Mouse (Mus musculus): Measurements from ENCODE around the gene Stub1. TPM values are rescaled to one million over a fixed set of nuclear protein-coding genes. Genes with fewer than 3 reads are reported as not detected.

The Stub1 gene
- total and polyA plus RNA-seq, 2 experiments = 50.4 to 94.4 TPM

DNA sequence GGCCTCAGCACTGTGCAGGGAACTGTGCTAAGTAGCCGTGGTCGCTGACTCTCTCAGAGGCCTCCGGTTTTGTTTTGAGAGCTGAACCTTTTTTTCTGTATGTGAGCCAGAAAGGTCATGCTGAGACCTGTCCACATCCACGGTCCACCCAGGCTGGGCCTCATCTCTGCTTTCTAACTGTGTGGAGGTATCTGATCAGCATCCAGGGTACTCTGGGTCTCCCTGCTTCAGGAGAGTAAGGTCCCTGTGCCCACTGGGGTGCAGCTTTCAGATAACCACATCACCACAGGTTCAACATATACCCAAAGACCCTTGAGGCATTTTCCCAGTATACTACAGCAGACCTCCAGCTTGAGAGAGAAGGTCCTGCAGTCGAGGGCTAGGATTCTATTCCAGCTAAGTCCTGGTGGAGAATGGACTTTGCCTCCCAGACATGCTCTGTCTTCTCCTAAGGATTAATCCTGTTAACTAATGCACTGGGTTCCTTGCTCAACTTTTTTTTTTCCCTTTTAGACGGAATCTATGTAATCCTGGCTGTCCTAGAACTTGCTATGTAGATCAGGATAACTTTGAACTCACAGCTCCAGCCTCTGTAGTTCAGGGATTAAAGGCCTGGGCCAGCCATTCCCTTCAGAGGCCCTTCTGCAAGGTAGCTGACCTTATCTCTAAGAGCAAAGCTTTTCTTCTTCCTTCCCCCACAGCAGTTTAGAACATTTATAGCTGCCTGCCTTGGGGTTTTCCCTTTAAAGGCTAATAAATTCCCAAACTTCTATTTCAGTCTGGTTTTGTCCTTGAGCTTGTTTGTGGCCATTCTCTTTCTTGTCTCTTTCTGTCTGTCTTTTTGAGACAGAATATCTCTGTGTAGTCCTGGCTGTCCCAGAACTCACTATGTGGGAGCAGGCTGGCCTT, 28.8 kb upstream of the Stub1 start:
- TF ChIP-seq CTCF (IDR thresholded peaks at IDR 0.05; ENCODE audit: low read depth, low read length) = no peak
- TF ChIP-seq POLR2A (IDR thresholded peaks at IDR 0.05; ENCODE audit: extremely low read depth, insufficient read depth, low read length) = no peak
- no peak for DNase-seq (ENCODE audit: extremely low read depth, low read depth, low spot score)
- peak overlapping the region; percentile 61 for H3K27ac ChIP-seq (replicated peaks; ENCODE audit: insufficient read depth, low read depth, low read length)
- H3K4me3 ChIP-seq (ENCODE audit: insufficient read depth, low read depth, low read length) = peak overlapping the region; percentile 71
- H3K36me3 ChIP-seq (ENCODE audit: control insufficient read depth, insufficient read depth, low read length) = no peaks in the 10 kb centered on the region
- 8% methylated on average over 6 of the region's 6 CpGs for WGBS
- H3K9ac ChIP-seq (ENCODE audit: low read depth, low read length) = peak overlapping the region; percentile 82
- H3K4me1 ChIP-seq (ENCODE audit: control insufficient read depth, insufficient read depth, low read length) = peaks cover 29% of the 10 kb centered on the region
- H3K27me3 ChIP-seq (ENCODE audit: control insufficient read depth, insufficient read depth, low read length) = no peaks in the 10 kb centered on the region
- H3K79me2 ChIP-seq (ENCODE audit: control insufficient read depth, insufficient read depth, low read length) = peaks cover 17% of the 10 kb centered on the region; the same call in 1 of the 2 replicates

DNA sequence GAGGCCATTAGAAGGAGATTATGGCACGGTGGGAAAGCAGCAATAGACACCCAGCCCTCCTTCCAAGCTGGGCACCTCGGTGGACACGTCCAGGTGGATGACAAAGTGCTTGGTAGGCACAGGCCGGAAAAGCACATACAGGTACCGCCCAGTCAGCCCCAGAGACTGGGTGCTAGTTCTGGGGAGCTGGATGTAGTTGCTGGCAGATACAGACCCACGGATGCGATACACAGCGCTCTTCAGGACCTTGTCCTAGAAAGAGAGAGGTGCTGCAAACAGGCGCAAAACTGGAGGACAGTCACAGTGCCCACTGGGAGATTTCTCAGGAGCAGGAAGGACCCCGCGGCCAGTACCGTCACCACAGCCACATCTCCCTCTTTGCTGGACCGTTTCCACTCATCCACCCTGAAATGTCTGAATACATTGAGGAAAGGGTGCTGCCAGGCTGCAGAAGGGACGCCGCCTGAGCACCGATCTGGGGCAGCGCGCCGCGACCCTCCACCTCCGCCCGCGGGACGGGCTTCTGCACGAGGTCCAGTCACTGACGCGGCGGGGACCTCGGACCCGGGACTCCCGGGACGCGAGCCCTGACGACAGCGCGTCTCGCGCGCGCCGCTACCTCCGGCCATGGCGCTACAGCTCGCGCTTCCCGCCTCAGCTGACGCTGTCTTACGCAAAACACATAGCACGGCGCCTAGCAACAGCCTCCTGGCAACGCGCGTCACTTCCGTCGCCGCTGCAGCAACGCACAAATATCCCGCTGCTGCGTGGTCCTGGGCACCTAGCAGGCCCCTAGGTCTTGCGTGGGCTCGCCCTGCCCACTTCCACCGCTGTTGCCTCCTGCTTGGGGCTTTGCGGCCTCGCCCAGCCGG, 27.9 kb upstream of the Stub1 start, which contains the start of gene Wdr90:
Gene Wdr90, minus strand, starts transcription at position 670 of the 872 bp plus-strand sequence.
- Histone ChIP-seq H3K36me3 (ENCODE audit: control insufficient read depth, insufficient read depth, low read length) (no peaks in the 10 kb centered on the region), H3K27me3 (ENCODE audit: control insufficient read depth, insufficient read depth, low read length) (no peaks in the 10 kb centered on the region), H3K4me1 (ENCODE audit: control insufficient read depth, insufficient read depth, low read length) (peaks cover 22% of the 10 kb centered on the region), H3K27ac (replicated peaks; ENCODE audit: insufficient read depth, low read depth, low read length) (peak within 1 kb of the TSS; percentile 61), H3K79me2 (ENCODE audit: control insufficient read depth, insufficient read depth, low read length) (peaks cover 10% of the 10 kb centered on the region; the same call in 1 of the 2 replicates), H3K9ac (ENCODE audit: low read depth, low read length) (peak within 1 kb of the TSS; percentile 82), H3K4me3 (ENCODE audit: insufficient read depth, low read depth, low read length) (peak within 1 kb of the TSS; percentile 71)
- TF ChIP-seq CTCF (IDR thresholded peaks at IDR 0.05; ENCODE audit: low read depth, low read length) (peak; percentile 42; the same call in 1 of the 2 replicates), POLR2A (IDR thresholded peaks at IDR 0.05; ENCODE audit: extremely low read depth, insufficient read depth, low read length) (peak; percentile 36; the same call in 1 of the 2 replicates)
- DNase-seq (ENCODE audit: extremely low read depth, low read depth, low spot score) = peak; percentile 85
- WGBS = 5% methylated on average over 65 of the region's 65 CpGs

DNA sequence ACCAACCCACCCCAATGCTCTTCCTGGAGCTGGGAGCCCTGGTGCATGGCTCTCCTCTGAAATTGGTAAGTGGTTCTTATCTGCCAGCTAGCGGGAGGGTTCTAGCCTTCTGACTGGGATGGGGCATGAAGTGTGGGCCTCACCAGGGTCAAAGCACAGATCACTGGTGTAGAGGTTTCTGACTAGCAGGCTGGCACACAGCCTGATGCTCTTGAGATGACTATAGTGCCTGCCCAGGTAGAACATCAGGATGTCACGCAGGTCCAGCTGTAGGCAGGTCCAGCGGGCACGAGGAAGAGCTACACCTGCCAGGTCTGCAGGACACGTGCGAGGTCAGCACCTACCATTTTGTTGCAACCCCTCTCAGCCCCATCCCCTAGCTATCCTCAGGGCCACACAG, 27.0 kb upstream of the Stub1 start:
- no peaks in the 10 kb centered on the region for H3K27me3 ChIP-seq (ENCODE audit: control insufficient read depth, insufficient read depth, low read length)

DNA sequence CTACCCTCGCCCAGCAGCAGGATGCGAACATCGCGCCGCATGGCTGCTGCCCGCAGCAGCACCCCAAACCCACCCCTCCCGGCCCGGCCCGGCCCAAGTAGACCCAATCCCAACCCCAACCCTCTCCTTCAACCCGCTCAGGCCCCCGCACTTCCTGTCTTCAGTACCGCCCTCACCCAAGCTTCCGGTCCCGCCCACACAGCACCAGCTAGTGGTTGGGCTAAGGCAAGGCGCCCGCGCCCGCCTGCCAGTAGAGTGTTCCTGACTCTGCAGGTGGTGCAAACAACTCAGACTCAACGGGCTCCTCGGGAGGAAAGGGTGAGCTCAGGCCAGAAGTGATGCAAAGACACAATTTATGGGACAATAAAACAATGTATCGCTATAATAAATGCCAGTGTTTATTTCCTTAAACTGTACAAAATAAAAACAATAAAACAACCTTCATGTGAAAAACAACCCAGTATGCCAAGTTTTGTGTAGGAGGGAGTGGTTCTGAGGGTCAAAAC, 11.2 kb upstream of the Stub1 start, which contains the start of gene Rhot2:
Gene Rhot2, minus strand, starts transcription at position 456 of the 506 bp plus-strand sequence.
- peak within 1 kb of the TSS; percentile 76 for H3K27ac ChIP-seq (replicated peaks; ENCODE audit: insufficient read depth, low read depth, low read length)

More for the DNA sequence above, 27.0 kb upstream of the Stub1 start:
- DNase-seq (ENCODE audit: extremely low read depth, low read depth, low spot score) = no peak
- H3K27ac ChIP-seq (replicated peaks; ENCODE audit: insufficient read depth, low read depth, low read length) = no peak overlapping the region
- H3K4me3 ChIP-seq (ENCODE audit: insufficient read depth, low read depth, low read length) = no peak overlapping the region
- 92% methylated on average over 6 of the region's 6 CpGs for WGBS
- no peak overlapping the region for H3K9ac ChIP-seq (ENCODE audit: low read depth, low read length)
- no peaks in the 10 kb centered on the region for H3K36me3 ChIP-seq (ENCODE audit: control insufficient read depth, insufficient read depth, low read length)
- peaks cover 15% of the 10 kb centered on the region for H3K4me1 ChIP-seq (ENCODE audit: control insufficient read depth, insufficient read depth, low read length)
- peaks cover 4% of the 10 kb centered on the region; the same call in 1 of the 2 replicates for H3K79me2 ChIP-seq (ENCODE audit: control insufficient read depth, insufficient read depth, low read length)
- no peak for TF ChIP-seq POLR2A (IDR thresholded peaks at IDR 0.05; ENCODE audit: extremely low read depth, insufficient read depth, low read length)
- no peak for TF ChIP-seq CTCF (IDR thresholded peaks at IDR 0.05; ENCODE audit: low read depth, low read length)

More for the DNA sequence above, 11.2 kb upstream of the Stub1 start, which contains the start of gene Rhot2:
- peaks cover 15% of the 10 kb centered on the region for H3K4me1 ChIP-seq (ENCODE audit: control insufficient read depth, insufficient read depth, low read length)
- peaks cover 15% of the 10 kb centered on the region; the same call in 1 of the 2 replicates for H3K79me2 ChIP-seq (ENCODE audit: control insufficient read depth, insufficient read depth, low read length)
- TF ChIP-seq POLR2A (IDR thresholded peaks at IDR 0.05; ENCODE audit: extremely low read depth, insufficient read depth, low read length) = peak; percentile 83; the same call in 1 of the 2 replicates
- peak; percentile 61 for TF ChIP-seq CTCF (IDR thresholded peaks at IDR 0.05; ENCODE audit: low read depth, low read length)
- H3K36me3 ChIP-seq (ENCODE audit: control insufficient read depth, insufficient read depth, low read length) = 0 out of 2 replicates have a peak, but pooled peaks cover 2% of the 10 kb centered on the region
- H3K27me3 ChIP-seq (ENCODE audit: control insufficient read depth, insufficient read depth, low read length) = no peaks in the 10 kb centered on the region
- peak within 1 kb of the TSS; percentile 95 for H3K4me3 ChIP-seq (ENCODE audit: insufficient read depth, low read depth, low read length)
- H3K9ac ChIP-seq (ENCODE audit: low read depth, low read length) = peak within 1 kb of the TSS; percentile 96
- WGBS = under 1% methylated on average over 21 of the region's 21 CpGs
- DNase-seq (ENCODE audit: extremely low read depth, low read depth, low spot score) = peak; percentile 84
